Mouse (Mus musculus): ENCODE measurements around the gene Gnao1.
A peak's percentile ranks its signal among the peaks of the same experiment; 100 is the strongest.

Gnao1 gene

GRCm38 (mm10) chr8:93952511-93952910, 142.7 kb downstream of the Gnao1 start:
- DNase-seq = no peak

GRCm38 (mm10) chr8:93958402-93958801, 148.6 kb downstream of the Gnao1 start:
- DNase-seq = no peak

GRCm38 (mm10) chr8:93960909-93961308, 151.1 kb downstream of the Gnao1 start:
- no peak for DNase-seq

- no peak for DNase-seq
Observed at GRCm38 (mm10) chr8:93968293-93968692, 158.5 kb downstream of the Gnao1 start.

GRCm38 (mm10) chr8:93969626-93970340, 160.0 kb downstream of the Gnao1 start:
- DNase-seq = no peak

- no peak for DNase-seq
Observed at GRCm38 (mm10) chr8:93971451-93971850, 161.7 kb downstream of the Gnao1 start.

GRCm38 (mm10) chr8:93972211-93972610, 162.4 kb downstream of the Gnao1 start:
- no peak for DNase-seq

GRCm38 (mm10) chr8:93972971-93973734, 163.4 kb downstream of the Gnao1 start:
- no peak for DNase-seq

GRCm38 (mm10) chr8:93973831-93974375, 164.1 kb downstream of the Gnao1 start:
- no peak for DNase-seq

- peak; percentile 55 for DNase-seq
Observed at GRCm38 (mm10) chr8:93974602-93975186, 164.9 kb downstream of the Gnao1 start.

GRCm38 (mm10) chr8:93975358-93975757, 165.6 kb downstream of the Gnao1 start:
- no peak for DNase-seq

- no peak for DNase-seq
Observed at GRCm38 (mm10) chr8:93976446-93977211, 166.9 kb downstream of the Gnao1 start.

- DNase-seq = no peak
Observed at GRCm38 (mm10) chr8:93980141-93980540, 170.4 kb downstream of the Gnao1 start.

- DNase-seq = no peak
Observed at GRCm38 (mm10) chr8:93981679-93982215, 172.0 kb downstream of the Gnao1 start.

- no peak for DNase-seq
Observed at GRCm38 (mm10) chr8:93983827-93984226, 174.1 kb downstream of the Gnao1 start.

GRCm38 (mm10) chr8:93984731-93985130, 175.0 kb downstream of the Gnao1 start:
- DNase-seq = no peak

GRCm38 (mm10) chr8:93989739-93990138, 180.0 kb downstream of the Gnao1 start:
- DNase-seq = no peak

- no peak for DNase-seq
Observed at GRCm38 (mm10) chr8:93998961-93999360, 189.2 kb downstream of the Gnao1 start.

- DNase-seq = no peak
Observed at GRCm38 (mm10) chr8:94004139-94004538, 194.4 kb downstream of the Gnao1 start.

- DNase-seq = no peak
Observed at GRCm38 (mm10) chr8:94009243-94009845, 199.6 kb downstream of the Gnao1 start.

- no peak for DNase-seq
Observed at GRCm38 (mm10) chr8:94010101-94010705, 200.4 kb downstream of the Gnao1 start.

Measured in lung, postnatal 14 days (tissue).